Mouse (Mus musculus) E14TG2a.4 (cell line): ENCODE data around the gene Tgfbr3.

Experiments
- H3K27me3 ChIP-seq: 2 replicates; pipeline ENCODE4 v1.6.1; 2014; ENCODE audit warnings: low read length, control low read depth; ENCODE audit not compliant: insufficient read depth
- H3K36me3 ChIP-seq: 2 replicates; pipeline ENCODE4 v1.6.1; 2014; ENCODE audit warnings: low read length, control low read depth; ENCODE audit not compliant: insufficient read depth
- H3K4me1 ChIP-seq: replicated peaks from 2 replicates; pipeline ENCODE4 v1.6.1; 2014; ENCODE audit warnings: low read depth, low read length, control low read depth
- H3K4me3 ChIP-seq: replicated peaks from 2 replicates; pipeline ENCODE4 v1.5.1; 2014; ENCODE audit warnings: mild to moderate bottlenecking, low read length
- H3K9me3 ChIP-seq: 2 replicates; pipeline ENCODE4 v1.6.1; 2014; ENCODE audit warnings: low read length, control low read depth
- CTCF ChIP-seq: conservative IDR thresholded peaks from 2 replicates; pipeline ENCODE4 v1.5.1; 2014; ENCODE audit warnings: low read length
- NANOG ChIP-seq: IDR thresholded peaks from 2 replicates; pipeline ENCODE4 v1.6.1; 2014; ENCODE audit warnings: borderline replicate concordance, low read length, mixed read lengths
- POU5F1 ChIP-seq: IDR thresholded peaks from 2 replicates; pipeline ENCODE4 v1.6.1; 2014; ENCODE audit warnings: low read length, borderline replicate concordance

Gene Tgfbr3

DNA sequence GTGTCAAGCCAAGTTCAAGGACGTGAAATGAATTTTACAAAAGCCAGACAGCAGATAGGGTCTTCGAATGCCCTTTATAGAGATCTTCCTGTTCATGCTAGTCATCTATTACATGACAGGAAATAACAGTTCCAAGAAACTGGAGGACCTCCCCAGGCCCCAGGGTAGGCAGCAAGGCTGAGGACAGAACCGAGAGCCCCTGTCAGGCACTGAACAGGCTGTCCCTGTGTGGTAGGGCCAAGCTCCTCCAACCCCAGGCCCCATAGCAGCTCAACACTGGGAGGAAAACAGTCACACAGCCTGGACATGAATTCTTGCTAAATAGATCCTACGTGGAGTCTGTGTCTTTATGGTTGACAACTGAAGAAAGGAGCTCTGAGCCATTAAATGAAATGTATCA, 125.3 kb downstream of the Tgfbr3 start:
- Histone ChIP-seq H3K4me1 (no peaks in the 10 kb centered on the region), H3K9me3 (no peaks in the 10 kb centered on the region), H3K27me3 (peaks cover 5% of the 10 kb centered on the region; the same call in 1 of the 2 replicates), H3K36me3 (no peaks in the 10 kb centered on the region), H3K4me3 (no peak overlapping the region)
- TF ChIP-seq POU5F1 (no peak), CTCF (no peak), NANOG (no peak)

GRCm38 (mm10) chr5:107163336-107163735, 126.1 kb downstream of the Tgfbr3 start:
- no peak for TF ChIP-seq NANOG
- TF ChIP-seq CTCF: no peak
- TF ChIP-seq POU5F1: no peak
- Histone ChIP-seq H3K36me3 (no peaks in the 10 kb centered on the region), H3K9me3 (no peaks in the 10 kb centered on the region)

DNA sequence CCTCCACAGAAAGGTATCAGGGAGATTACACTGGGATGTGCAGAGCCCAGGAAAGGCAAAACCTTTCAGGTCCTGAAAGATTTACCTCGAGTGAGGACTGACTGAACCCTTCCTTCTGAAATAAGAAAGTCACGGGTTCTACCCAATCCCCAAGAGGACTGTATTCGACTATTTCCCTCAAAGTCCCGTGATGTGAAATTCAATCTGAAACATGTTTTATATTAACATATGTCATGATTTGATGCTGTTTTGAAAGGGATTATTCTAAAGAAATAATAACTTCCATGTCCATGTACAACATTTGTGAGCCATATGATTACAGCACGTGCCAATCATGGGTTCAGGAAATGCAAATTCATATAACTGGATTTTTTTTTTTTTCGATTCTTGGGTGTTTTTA, 126.6 kb downstream of the Tgfbr3 start:
- no peaks in the 10 kb centered on the region for H3K36me3 ChIP-seq
- H3K27me3 ChIP-seq: peaks cover 5% of the 10 kb centered on the region; the same call in 1 of the 2 replicates
- H3K9me3 ChIP-seq: no peaks in the 10 kb centered on the region
- no peaks in the 10 kb centered on the region for H3K4me1 ChIP-seq
- TF ChIP-seq CTCF: no peak
- TF ChIP-seq POU5F1: no peak
- TF ChIP-seq NANOG: no peak
- no peak overlapping the region for H3K4me3 ChIP-seq

More at GRCm38 (mm10) chr5:107163336-107163735, 126.1 kb downstream of the Tgfbr3 start:
- Histone ChIP-seq H3K27me3 (peaks cover 5% of the 10 kb centered on the region; the same call in 1 of the 2 replicates), H3K4me1 (no peaks in the 10 kb centered on the region), H3K4me3 (no peak overlapping the region)

DNA sequence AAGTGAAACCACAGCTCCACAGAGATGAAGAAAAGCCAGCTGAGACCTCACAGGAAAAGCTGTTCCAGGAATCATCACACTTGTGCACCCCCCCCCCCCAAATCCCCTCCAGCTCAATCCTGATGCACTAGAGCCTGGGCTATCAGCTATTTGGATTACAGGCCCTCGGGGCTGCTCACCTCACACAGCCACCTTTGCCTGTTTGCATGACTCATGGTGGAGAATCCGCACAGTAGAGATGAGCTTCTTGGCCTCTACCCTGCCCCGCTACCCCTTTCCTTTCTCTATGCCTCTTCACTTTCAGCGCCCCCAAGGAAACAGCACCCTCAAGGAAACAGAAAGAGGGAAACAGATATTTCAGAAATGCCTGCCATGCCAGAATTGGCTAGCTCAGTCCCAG, 127.1 kb downstream of the Tgfbr3 start:
- TF ChIP-seq CTCF: no peak
- no peak for TF ChIP-seq POU5F1
- no peak for TF ChIP-seq NANOG
- no peaks in the 10 kb centered on the region for H3K36me3 ChIP-seq
- H3K4me3 ChIP-seq: no peak overlapping the region
- H3K9me3 ChIP-seq: no peaks in the 10 kb centered on the region
- peaks cover 5% of the 10 kb centered on the region; the same call in 1 of the 2 replicates for H3K27me3 ChIP-seq
- no peaks in the 10 kb centered on the region; the same call in 1 of the 2 replicates for H3K4me1 ChIP-seq

DNA sequence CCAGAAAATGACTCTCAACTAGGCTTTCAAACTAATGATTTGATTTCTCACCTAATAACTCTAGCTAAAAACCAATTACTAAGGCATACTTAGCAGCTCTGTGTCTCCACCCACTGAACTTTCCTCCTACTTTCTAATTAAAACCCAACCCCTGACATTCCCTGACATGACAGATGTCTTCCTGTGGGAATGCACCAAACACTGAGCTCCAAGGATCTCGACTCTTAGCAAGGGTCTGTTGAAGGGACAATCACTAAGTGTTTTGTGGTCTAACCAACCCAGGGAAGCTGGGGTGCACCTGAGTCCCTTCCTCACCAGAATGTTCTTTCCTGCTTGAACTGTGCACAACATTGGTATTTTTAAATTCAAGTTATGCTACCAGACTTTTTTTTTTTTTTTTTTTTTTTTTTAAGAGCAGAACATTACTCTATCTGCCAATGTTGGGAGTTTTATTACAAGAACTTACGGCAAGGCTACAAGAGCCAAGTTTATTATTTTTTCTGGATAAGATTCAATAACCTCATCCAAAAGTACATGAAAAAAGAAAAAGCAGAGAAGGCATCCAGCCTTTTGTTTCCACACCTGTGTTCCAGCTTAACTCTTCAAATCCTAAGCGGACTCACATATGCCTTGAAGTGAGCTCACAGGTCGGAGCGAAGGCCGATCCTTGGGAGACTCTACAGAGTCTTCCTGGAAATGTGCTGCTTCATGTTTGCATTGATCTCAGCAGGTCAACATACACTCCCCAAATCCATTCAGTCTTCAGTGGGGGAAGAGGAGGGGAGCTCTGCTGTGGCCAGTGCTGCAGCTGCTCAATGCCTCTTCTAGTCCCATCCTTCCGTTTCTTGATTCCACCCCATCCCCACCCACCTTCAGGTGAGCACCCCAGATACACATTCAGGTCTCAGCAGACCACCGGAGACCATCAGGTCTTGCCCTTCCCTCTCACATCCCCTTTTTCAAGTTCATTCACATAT, 129.2 kb downstream of the Tgfbr3 start:
- peaks cover 5% of the 10 kb centered on the region; the same call in 1 of the 2 replicates for H3K27me3 ChIP-seq
- H3K36me3 ChIP-seq: no peaks in the 10 kb centered on the region
- H3K9me3 ChIP-seq: no peaks in the 10 kb centered on the region
- H3K4me3 ChIP-seq: no peak overlapping the region
- TF ChIP-seq CTCF: no peak
- TF ChIP-seq NANOG: no peak
- no peak for TF ChIP-seq POU5F1
- no peaks in the 10 kb centered on the region; the same call in 1 of the 2 replicates for H3K4me1 ChIP-seq

DNA sequence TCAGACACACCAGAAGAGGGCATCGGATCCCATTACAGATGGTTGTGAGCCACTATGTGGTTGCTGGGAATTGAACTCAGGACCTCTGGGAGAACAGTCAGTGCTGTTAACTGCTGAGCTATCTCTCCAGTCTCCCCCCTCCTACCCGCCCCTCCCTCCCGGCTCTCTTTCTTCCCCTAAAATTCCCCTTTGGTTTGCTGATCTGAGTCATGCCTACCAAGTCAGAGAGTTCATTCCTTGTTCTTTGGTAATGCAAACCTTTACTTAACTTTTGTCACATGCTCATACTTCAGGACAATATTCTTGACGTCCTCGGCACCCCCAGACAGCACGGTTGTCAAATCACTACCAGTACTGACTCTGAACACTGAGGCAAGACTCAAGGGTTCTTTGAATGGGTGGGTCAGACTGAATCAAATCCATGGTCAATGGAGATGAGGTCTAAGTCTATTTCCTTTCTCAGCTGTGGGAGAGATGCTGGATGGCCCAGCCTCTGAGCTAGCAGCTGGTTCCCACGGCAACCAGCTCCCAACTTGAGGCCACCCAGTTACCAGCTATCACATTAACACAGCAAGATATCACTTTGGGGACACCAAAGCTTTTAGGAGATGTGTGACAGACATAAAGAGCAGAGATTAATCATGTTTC, 130.8 kb downstream of the Tgfbr3 start:
- H3K27me3 ChIP-seq: peaks cover 5% of the 10 kb centered on the region; the same call in 1 of the 2 replicates
- H3K9me3 ChIP-seq: no peaks in the 10 kb centered on the region
- H3K4me3 ChIP-seq: no peak overlapping the region
- TF ChIP-seq NANOG: no peak
- TF ChIP-seq CTCF: no peak
- no peak for TF ChIP-seq POU5F1
- H3K36me3 ChIP-seq: no peaks in the 10 kb centered on the region
- H3K4me1 ChIP-seq: no peaks in the 10 kb centered on the region; the same call in 1 of the 2 replicates

GRCm38 (mm10) chr5:107157384-107157783, 132.0 kb downstream of the Tgfbr3 start:
- Histone ChIP-seq H3K4me3 (no peak overlapping the region), H3K36me3 (no peaks in the 10 kb centered on the region), H3K9me3 (no peaks in the 10 kb centered on the region), H3K4me1 (no peaks in the 10 kb centered on the region; the same call in 1 of the 2 replicates), H3K27me3 (peaks cover 5% of the 10 kb centered on the region; the same call in 1 of the 2 replicates)
- TF ChIP-seq POU5F1 (no peak), CTCF (no peak)

DNA sequence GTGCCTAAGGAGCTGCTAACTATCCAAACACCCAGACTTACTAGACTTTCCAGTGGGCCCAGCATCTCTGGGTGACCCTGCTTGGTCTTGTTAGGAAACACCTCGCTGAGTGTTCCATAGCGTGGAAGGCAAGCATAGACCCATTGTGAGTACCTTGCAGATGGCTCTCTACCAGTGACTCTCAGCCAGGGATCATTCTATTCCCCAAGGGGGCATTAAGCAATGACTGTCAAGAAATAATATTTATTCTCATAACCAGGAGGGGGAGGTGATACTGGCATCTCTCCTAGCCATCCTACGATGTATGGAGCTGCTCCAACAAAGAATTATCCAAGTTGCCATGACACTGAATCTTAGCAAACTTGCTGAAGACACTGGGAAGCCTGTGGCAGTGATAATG, 133.3 kb downstream of the Tgfbr3 start:
- peaks cover 14% of the 10 kb centered on the region for H3K27me3 ChIP-seq
- no peak overlapping the region for H3K4me3 ChIP-seq
- no peaks in the 10 kb centered on the region; the same call in 1 of the 2 replicates for H3K4me1 ChIP-seq
- TF ChIP-seq NANOG (no peak), CTCF (no peak), POU5F1 (no peak)
- H3K9me3 ChIP-seq: no peaks in the 10 kb centered on the region
- no peaks in the 10 kb centered on the region for H3K36me3 ChIP-seq
